Mouse (Mus musculus) large intestine, adult 2 months (tissue): Measurements from ENCODE around the gene Dnm2. TPM values are rescaled to one million over a fixed set of nuclear protein-coding genes. Genes with fewer than 3 reads are reported as not detected.

Experiments
- DNase-seq: peaks from one replicate; pipeline ENCODE4 v3.0.0-alpha.2; 2012; ENCODE audit warnings: low read depth, low spot score
- WGBS: fragments of 180-500 bp; shearing (Covaris S2); methylation state at CpG from one replicate; pipeline ENCODE4 v1.1.7; 2018; 5-methylcytosine and 5-hydroxymethylcytosine counted together
- polyA plus RNA-seq: library from polyadenylated mRNA; depleted of rRNA; stranded (reverse); fragments of >200 nt; gene quantifications from 2 replicates; pipeline ENCODE4 v1.2.3, GENCODE M21; 2012

Dnm2 gene
- polyA plus RNA-seq, 1 experiment = 161 TPM

DNA sequence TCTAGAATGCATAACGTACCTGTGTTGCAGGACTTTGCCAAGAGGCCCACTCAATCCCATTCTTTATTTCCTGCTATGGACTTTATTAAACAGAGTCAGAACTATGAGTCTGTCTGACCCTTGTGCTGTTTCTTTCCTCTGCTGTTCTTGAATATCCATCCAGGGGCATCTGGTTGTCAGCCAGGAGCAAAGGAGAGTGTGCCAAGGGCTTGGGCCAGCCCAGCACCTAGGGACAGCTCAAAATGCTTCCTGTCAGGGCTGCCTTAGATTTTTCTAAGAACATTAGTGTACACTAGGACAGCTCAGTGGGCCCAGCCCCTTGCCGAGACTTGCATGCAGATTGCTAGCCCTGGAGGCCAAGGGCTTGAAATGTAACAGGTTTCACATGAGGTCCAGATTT, 3.1 kb downstream of the Dnm2 start:
- WGBS = 72% methylated on average over 2 of the region's 2 CpGs
- no peak for DNase-seq

DNA sequence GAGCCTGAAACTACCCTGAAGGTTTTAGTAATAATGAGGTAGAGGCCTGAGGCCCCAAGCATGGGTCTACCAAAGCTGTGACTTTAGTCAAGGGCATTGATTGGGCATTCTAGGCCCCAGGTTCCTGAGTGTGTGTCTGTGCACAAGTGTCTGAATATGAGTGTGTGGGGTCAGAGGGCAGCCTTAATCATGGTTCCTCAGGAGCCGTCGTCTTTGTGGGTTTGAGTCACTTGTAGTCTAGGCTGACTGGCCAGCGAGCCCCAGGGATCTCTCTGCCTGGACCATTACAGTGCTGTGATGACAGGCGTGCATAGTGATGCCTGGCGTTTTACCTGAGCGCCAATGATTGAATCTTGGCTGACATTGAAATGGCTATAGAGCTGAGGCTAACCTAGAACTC, 3.5 kb downstream of the Dnm2 start:
- WGBS = 82% methylated on average over 6 of the region's 6 CpGs
- no peak for DNase-seq

DNA sequence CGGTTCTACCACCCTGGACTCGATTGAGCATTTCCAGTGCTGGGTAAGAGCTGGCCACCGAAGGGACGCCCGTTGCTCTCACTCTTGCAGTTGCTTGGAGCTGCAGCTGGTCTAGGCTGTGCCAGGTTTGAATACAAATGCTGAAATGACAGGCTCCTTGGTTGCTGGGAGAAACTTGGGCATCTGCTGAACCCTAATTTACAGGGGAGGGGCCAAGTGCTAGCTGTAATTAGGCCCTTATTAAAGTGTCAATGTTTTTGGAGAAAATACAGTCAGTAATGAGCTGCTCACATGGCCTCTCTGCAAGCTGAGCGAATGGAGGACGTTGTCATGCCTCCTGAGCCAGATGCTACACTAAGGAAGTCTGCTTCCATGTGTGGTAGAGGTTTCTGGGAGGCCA, 6.0 kb downstream of the Dnm2 start:
- WGBS = 71% methylated on average over 7 of the region's 7 CpGs
- DNase-seq = no peak

DNA sequence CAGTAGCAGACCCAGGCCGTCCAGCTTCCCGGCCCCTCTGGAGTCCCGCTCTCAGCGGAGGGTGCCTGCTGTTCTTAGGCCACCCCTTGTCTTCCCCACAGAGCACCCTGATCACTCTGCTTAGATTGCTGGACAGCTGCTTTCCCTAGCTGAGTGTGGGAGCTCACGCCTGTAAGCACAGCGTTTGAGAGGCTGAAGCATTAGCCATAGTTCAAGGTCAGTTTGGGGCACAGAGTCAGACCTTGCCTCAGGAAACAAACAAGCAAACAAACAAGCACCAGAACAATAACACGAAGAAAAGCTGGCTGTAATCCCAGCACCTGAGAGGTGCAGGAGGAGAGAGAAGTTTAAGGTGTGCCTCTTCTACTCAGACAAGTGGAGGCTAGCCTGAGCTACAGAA, 7.4 kb downstream of the Dnm2 start:
- DNase-seq = no peak
- WGBS = 75% methylated on average over 7 of the region's 7 CpGs

DNA sequence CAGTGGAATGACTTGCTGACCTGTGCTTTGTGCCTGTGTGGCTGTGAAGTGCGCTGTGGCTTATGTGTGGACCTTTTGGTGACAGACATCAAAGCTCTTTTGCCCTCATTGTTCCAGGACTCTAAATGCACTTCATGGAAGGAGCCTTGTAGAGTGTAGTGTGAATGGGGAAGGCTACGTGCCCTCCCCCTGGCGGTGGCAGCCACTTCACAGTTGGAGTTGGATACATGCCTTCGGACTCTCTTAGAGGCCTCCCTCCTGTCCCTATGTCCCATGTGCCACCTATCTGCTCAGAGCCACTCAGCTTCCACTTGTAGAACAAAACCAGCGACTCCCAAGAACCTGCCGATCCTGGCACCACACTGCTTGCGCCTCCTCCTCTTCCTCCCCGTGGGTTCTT, 9.1 kb downstream of the Dnm2 start:
- DNase-seq = no peak
- WGBS = 86% methylated on average over 8 of the region's 8 CpGs

DNA sequence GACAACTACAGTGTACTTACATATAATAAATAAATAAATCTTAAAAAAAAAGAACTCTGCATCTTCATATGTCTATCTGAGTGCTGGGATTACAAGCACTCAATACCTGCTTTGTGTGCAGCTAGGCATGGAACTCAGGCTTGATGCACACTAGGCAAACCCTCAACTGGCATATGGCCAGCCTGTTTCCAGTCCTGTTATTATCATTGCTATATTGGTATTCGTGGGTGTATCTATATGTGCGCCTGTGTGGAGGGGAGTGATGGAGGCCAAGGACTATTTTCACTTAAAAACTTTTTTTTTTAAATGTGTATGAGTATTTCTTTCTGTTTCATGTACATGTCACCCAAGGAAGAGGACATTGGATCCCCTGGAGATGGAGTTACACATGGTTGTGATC, 9.7 kb downstream of the Dnm2 start:
- no peak for DNase-seq
- 56% methylated on average over 2 of the region's 2 CpGs for WGBS

DNA sequence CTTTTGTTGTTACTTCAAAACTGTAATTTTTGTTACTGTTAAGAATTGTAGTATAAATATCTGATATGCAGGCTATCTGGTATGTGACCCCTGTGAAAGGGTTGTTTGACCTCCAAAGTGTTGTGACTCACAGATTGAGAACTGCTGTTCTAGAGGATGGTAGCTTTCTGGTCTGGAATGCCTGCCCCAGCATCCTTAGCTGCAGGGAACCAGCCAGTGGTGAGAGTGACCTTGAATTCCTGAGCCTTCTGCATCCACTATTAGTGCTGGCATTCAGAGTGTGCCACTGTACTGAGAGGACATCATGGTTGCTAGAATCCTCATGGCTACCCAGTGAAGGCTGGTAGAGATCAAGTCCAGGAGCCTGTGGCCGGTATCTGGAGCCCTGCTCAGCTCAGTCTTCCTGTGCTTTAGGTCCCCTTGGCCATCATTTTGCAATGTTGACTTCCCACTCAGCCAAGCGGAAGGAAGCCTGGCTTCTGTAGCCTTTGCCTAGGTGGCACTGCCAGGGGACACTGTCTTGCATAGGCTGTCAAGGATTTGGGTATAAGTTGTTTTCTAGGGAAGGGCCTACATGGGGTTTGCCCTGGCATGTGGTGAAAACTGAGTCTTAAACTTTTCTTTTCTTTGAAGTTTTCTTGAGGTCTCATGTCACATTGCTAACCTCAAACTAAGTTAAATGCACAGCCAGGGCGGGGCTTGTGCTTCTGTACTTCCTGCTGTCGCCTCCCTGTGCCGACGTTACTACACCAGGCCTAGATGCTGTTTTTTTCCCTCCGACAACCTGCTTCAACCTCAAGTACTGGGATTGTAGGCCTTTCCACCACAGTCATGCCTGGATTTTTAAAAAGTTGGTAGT, 11.3 kb downstream of the Dnm2 start:
- WGBS = 42% methylated on average over 7 of the region's 7 CpGs

DNA sequence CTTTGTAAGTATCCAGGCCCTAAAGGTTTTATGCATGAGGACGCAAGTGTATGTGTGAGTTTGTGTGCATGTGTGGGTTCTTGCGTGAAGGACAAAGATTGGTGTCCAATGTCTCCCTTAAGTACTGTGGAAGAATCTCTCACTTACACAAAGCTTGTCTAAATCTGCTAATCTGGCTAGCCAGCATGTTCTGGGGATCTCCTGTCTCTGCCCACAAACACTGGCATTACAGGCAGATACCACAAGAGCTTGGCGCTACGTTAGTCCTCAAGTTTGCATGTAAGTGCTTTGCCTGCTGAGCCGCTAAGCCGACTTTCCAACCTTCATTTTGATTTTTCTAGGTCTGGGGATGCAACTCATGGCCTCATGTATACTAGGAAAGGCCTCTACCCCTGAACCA, 12.9 kb downstream of the Dnm2 start:
- WGBS = 96% methylated on average over 6 of the region's 6 CpGs

More for the DNA sequence above, 11.3 kb downstream of the Dnm2 start:
- DNase-seq = no peak

DNA sequence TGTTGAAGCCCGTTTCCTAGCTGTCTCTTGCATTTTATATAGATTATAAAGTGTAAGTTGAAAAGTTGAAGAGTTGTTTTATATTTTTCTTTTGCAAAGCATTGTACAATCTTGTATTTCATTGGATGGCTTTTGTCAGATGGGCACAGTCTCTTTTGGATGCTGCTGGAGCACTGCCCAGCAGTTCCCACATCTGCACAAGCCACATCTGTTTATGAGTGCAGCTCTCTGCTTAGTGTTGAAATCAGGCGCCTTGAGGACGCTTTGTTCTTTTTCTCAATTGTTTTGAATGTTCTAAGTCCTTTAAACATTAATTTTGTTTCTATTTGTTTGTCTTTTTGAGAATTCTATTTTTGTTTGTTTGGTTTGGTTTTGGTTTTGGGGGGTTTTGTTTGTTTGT, 13.5 kb downstream of the Dnm2 start:
- no peak for DNase-seq
- WGBS = 62% methylated on average over 3 of the region's 3 CpGs

More for the DNA sequence above, 12.9 kb downstream of the Dnm2 start:
- no peak for DNase-seq

DNA sequence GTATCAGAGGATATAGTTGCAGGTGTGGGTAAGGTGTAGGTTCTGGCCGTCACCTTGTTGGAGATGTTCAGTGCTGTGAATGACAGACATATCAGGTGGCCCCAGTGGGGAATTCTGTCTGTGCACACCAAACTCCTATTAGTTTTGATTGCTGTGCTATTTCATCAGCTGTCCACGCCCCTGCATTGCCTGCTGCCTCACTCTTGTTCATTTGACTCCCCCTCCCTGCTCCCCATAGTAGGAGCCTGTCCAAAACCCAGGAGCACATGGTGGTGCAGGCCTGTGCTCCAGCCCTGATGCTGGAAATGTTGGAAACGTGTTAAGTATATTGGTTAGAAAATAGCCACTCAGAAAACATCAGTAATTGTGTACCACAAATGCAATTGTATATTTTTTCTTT, 14.7 kb downstream of the Dnm2 start:
- 56% methylated on average over 3 of the region's 3 CpGs for WGBS
- DNase-seq = no peak

DNA sequence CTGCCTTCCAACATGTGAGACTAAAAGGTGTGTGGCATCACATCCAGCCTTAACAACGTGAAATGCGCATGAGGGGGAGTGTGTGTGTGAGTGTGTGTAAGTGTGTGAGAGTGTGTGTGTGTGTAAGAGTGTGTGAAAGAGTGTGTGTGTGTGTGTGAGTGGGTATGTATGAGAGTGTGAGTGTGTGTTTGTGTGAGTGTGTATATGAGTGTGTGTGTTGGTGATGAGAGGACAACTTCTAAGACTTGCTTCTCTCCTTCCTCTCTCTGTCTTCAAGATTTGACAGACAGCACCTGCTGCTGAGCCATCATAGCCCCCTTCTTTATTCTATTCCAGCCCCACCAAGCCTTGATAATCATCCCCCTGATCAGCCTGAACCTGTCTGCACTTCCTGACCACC, 15.2 kb downstream of the Dnm2 start:
- DNase-seq = no peak
- WGBS = 85% methylated on average over 2 of the region's 2 CpGs

DNA sequence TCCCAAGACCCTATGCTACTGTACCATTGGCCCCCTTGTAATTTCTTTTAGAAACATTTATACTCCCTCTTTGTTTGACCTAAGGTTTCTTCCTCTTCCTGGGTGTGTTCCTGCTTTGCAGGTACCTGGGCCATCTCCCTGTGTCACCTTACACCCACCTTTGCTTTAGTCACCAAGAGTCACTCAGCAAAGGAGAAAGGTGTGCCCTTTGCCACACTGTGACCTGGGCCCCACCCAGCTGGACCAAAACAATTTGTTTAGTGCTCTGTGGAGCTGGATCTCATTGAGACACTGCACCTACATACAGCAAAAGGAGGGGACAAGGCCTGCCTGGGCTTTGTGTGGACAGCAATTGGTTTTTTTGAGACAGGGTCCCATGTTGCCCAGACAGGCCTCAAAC, 15.7 kb downstream of the Dnm2 start:
- no peak for DNase-seq

DNA sequence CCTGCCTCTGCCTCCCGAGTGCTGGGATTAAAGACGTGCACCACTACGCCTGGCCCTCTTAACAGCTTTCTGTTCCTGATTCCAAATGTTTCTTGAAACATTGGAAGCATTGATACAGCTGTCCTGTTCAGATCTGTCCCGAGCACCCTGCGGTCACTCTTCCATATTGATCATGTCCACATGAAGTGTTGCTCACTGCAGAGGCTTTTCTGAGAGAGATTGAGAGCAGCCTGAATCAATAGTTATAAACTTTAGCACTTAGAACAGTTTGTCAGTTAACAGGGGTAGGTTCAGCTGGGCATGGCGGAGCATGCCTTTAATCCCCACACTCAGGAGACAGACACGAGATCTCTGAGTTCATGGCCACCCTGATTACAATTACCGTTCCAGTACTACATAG, 19.1 kb downstream of the Dnm2 start:
- no peak for DNase-seq
- 95% methylated on average over 8 of the region's 8 CpGs for WGBS

DNA sequence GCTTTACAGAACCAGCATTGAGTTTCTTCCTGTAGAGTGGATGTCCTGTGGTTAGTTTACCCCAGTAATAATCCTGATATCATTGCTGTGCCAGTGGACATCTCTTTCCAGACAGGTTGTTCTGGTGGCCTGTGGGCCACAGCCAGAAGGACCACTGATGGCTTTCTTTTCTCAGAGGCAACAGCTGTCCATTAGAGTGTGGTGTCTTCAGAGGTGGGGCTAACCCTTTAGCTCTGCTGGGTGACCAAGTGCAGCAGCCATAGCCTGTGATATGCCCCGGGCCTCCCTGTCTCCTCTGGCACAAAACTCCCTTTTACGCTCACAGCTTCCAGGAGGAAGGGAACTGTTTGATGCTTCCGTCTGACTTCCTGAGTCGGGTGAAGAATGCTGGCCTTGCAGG, 19.9 kb downstream of the Dnm2 start:
- 81% methylated on average over 4 of the region's 4 CpGs for WGBS
- no peak for DNase-seq

DNA sequence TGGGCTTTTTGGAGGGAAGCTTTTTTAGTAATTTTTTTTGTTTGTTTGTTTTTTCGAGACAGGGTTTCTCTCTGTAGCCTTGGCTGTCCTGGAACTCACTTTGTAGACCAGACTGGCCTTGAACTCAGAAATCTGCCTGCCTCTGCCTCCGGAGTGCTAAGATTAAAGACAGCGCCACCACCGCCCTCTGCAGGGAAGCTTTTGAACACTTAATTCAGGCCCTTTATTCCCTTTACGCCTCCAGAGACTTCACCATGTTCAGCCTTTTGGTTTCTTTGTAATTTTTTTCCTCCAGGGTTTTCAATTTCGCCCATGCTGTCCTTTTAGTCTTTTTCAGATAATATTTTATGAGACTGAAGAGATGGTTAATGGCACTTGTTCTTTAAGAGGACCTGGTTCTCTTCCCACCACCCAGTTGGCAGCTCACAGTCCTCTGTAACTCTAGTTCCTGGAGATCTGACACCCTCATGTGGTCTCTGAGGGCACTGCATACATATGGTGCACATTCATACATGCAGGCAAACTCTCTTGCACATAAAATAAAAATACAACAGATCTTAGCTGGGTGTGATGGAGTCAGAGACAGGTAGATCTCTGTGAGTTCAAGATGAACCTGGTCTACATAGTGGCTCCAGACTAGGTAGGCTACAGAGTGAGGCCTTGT, 20.5 kb downstream of the Dnm2 start:
- 97% methylated on average over 6 of the region's 6 CpGs for WGBS
- DNase-seq = no peak

DNA sequence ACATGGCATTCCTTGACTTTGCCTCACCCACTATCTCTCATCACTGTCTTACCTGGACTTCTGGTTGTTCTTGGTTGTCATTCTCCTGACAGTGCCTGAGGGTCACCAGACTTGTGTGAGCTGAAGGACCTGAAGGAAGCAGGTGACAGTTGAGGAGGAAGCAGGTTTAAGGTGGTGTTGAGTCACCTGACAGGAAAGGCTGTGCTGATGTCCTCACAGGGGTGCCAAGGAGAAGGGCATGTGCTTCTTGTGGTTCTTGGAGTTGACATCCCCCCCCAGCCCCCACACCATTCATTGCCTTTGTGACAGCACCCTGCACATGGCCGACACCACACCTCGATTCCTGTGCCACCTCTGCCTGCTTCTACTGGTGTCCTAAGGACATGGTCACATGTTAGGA, 23.1 kb downstream of the Dnm2 start:
- DNase-seq = no peak
- 80% methylated on average over 2 of the region's 2 CpGs for whole genome bisulfite sequencing

DNA sequence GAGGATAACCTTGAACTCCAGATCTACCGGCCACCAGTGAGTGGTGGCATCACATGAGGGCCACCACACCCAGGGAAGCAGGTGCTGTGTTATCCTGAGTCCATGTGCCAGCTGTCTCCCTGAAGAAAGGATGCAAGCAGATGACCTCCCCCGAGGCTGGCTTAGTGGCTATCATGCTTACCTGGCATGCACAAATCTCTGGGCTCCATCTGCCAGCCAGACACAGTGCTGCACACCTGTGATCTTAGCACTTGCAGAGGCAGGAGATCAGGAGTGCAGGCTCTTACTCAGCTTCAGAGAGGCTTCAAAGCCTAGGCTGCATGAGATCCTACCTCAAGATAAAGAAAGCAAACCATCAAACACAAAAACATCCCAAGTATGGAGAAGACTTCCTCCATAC, 25.0 kb downstream of the Dnm2 start:
- no peak for DNase-seq
- 20% methylated on average over 2 of the region's 2 CpGs for WGBS

DNA sequence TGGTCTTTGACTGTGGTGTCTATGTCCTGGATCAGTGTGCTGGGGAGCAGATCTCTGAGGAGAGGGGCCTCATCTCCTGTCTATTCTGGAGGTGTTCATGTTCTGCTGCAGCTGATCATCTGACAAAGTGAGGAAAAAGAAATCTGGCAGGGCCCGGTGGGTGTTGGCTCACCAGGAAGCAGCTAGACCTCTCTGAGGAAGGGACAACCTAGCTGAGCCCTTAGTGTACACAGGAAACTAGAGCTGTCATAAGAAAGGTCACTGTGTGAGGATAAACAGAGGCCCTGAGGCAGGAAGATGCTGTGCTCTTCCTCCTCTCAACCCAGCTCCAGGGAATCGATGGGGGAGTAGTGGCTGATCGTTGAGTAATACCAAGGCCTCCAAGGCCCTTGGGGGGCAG, 25.6 kb downstream of the Dnm2 start:
- 10% methylated on average over 3 of the region's 3 CpGs for WGBS
- no peak for DNase-seq

DNA sequence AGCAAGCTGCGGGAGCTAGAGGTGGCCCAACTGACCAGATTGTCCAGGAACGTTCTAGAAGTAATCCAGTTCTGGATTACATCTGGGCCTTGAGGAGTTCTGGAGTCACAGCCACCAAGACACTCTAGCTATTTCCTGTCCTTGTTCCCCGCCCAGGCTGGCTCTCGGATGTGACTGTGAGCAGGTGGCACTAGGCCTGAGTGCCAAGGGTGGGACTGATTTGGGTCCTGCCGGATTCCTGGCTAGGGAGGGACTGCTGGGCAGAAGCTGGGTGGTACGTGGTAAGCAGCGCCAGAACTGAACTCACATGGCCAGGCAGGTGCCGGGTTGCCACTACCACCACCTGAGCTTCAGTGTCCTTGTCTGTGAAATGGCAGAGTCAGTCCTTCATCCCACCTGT, 26.7 kb downstream of the Dnm2 start:
- 32% methylated on average over 8 of the region's 8 CpGs for WGBS
- no peak for DNase-seq

DNA sequence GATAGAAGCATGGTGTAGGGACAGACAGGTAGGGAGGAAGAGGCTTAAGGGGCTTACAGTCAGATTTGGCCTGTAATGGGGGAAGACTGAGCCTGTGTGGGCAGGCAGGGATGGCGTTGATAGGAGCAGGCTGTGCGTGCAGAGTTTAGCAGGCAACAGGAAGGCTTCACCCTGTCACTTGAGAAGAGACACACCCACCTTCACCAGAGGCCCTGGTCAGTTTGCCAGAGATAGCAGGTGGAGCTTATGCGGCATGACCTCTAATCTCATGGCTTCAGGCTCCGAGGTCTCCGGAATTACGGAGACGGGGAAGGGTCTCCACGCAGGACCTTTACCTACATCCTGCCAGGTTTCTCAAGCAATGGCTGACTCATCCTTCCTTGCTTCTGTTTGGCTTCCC, 27.2 kb downstream of the Dnm2 start:
- WGBS = 23% methylated on average over 8 of the region's 8 CpGs
- no peak for DNase-seq

DNA sequence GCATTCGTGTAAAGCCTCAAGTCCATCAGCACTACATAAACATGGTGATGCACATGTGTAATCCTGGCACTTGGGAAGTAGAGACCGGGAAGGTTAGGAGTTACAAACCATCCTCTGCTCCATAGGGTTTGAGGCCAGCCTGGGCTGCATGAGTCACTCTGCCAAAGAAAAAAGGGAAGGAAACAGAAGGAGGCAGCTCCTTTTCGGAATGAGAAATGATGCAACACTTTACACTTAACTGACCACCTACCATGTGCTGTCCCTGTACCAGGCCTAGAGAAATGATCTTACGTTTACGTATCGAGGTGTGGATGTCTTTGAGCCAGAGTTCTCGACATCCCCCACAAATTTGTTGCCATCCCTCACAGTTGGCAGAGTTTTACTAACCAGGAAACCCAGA, 28.3 kb downstream of the Dnm2 start:
- no peak for DNase-seq
- 74% methylated on average over 7 of the region's 7 CpGs for WGBS
